Mouse (Mus musculus) megakaryocyte, embryonic 14.5 days (primary cell): ENCODE data around the gene Pou6f1.

Experiments used
- FLI1 ChIP-seq: IDR thresholded peaks from 2 replicates; pipeline ENCODE4 v1.6.1; 2012; ENCODE audit warnings: low read length, inconsistent platforms, mixed read lengths
- GATA1 ChIP-seq: IDR thresholded peaks from 3 replicates; pipeline ENCODE4 v1.6.1; 2012; ENCODE audit warnings: mixed read lengths, low read length, inconsistent platforms, borderline replicate concordance

DNA sequence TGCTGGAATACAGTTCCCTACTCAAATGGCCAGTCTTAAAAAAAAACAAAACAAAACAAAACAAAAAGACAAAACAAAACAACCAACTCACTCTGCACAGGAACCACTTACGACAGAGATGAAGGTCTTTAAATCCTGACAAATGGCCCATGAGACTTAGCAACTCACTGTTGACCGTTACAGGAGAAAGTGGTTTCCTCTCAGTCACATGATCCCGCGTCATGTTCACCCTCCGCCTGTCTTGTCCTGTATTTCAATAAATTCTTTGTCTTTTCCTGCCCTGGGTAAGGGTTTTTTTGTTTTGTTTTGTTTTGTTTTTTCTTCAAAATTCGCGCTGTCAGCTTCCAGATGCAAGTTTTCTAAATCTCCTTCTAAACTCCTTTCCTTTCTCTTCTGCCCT is 12.2 kb upstream of the Pou6f1 start:
- TF ChIP-seq GATA1 (no peak), FLI1 (no peak)
